Mouse (Mus musculus) retina, embryonic 14.5 days (tissue): ENCODE data around the gene Casp3.

Experiments used
- DNase-seq: peaks from one replicate; pipeline ENCODE4 v3.0.0-alpha.2; 2015; ENCODE audit warnings: low spot score

Gene Casp3

DNA sequence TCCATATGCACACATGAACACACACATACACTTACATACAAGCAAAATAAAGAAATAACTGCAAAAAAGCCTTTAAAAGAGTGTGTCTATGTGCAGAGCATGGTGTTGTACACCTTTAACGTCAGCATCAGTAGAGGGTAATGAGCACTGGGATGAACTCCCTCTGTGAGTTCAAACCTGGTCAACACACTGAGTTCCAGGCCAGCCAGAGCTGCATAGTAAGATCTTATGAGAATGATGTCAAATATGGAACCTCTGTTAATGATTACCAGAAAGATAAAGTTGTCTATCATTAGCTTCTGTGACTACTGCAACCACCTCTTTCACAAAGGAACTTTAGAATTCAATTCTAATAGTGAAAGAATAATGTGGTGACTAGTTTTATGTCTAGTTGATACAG is 10.2 kb upstream of the Casp3 start:
- DNase-seq: no peak

GRCm38 (mm10) chr8:46611557-46611956 is 5.5 kb upstream of the Casp3 start:
- DNase-seq: no peak

GRCm38 (mm10) chr8:46612913-46613312 is 4.2 kb upstream of the Casp3 start:
- no peak for DNase-seq

GRCm38 (mm10) chr8:46613377-46613776 is 3.7 kb upstream of the Casp3 start:
- peak; percentile 18 for DNase-seq

DNA sequence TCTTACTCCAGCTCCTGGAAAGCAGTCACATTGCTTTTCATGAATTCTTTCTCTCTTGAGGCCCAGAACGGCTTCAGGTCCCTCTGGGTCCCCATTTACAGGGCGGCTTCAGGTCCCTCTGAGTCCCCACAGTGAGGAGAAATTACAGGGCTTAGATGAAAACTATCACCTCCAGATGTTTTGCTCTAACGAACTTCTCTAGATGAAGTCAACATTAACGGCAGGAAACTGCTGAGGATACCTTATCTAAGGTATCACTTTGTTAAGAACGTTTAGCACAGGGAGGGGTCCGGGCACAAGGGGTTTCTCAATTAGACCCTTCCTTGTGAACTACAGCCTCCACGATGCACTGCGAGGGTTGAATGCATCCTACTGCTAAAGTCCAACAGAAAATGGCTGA is 1.2 kb upstream of the Casp3 start:
- DNase-seq: no peak

GRCm38 (mm10) chr8:46617690-46618620 is 864 bp downstream of the Casp3 start:
- no peak for DNase-seq

DNA sequence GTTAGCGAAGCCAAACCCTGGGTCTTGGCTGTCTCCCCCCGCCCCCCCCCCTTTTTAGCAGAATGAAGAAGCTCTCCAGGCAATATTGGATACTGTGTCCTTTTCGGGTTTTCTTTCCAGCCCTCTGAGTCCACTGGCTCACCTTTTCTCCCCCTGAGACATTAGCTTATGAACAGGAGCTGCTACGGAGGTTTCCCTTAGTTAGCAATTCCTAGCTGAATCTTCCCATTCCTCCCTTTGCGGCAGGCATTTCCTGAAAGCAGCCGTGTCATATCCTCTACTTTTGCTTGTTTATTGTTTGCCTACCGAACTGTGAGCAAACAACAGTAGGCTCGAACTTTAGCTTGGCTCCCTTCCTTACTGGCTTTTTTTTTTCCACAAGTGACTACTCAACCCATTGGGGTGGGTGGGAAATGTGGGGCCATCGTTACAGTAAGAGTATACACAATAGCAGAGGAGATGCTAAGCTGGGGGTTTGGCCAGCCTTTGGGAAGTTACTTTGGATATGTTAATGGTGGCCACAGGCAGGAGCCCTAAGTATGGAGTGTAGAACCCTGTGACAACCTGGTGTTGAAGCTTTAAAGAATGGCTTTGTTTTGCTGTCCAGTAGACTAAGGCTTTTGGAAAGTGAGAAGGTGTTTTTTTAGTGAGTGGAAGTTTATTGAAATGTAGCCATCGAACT is 1.7 kb downstream of the Casp3 start:
- DNase-seq: peak; percentile 15

DNA sequence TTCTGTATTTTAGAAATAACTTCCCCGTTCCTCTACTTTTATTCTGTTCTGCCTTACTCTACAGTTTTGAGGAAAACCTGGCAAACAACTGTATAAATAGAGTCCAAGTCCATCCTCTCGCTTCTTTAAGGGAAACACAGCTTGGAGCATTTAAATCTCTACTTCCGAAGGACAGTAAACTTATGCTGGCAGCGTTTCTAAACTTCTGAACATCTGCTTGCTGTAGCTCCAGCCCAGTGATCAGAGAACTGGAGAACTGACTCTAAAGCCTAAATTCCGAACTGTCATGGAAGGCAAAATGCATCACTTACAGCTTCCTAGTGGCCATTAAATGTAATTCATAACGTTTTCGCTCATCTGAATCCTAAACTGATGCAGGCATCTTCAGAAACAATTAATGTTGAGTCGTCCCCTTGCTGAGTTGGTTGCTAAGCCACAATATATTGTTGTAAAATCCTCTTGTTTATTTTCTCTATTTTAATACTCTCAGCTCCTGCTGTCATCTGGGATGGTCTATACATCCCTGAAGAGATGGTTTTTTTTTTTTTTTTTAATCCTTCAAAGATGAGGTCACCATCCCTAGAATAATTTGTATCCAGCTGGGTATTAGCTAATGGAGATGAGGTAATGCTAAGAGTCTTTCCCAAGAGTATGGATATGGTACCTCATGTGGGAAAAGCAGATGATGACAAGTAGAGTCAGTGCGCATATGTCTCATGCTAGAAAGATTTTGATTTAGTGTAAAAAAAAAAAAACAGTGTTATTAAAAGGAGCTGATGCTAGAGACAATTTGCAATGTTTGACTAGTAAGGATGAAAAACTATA is 5.6 kb downstream of the Casp3 start:
- peak; percentile 19 for DNase-seq

- DNase-seq: no peak
Observed at GRCm38 (mm10) chr8:46625166-46625565, 8.1 kb downstream of the Casp3 start.

DNA sequence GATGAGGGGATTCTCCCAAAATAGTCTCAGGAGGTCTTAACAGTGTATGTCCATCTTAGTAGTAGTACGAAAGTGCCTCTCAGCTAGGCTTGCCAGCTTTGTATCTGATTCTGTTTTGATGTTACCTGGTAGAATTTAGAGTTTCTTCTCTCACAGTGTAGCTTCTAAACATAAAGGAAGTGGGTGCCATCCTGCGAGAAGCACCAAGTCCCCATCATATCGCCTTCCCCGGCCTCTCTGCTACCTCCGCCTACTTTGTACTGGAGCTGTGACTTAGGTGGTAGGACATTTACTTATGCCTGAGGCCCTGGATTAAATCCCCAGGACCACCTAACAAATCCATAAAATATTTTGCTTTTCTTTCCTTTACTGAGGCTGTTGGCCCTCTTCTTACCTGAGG is 9.6 kb downstream of the Casp3 start:
- no peak for DNase-seq

DNA sequence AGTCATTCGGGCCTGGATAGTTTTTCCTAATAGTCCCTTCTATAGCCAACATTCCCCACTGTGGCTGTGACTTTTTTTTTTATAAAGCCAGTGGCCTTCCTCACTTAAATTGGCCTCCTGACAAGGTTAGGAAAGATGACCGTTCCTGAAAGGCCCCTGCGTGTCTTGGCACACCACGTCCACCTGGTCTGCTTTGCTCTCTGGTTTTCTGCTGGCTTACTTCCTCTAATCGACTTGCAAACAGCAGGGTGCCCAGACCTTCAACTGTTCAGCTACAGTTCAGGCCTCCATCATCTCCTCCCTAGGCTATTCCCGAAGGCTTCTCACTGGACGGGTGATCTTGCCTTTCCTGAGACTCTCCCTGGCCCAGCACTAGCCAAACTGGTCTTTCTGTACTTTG is 10.8 kb downstream of the Casp3 start:
- no peak for DNase-seq

DNA sequence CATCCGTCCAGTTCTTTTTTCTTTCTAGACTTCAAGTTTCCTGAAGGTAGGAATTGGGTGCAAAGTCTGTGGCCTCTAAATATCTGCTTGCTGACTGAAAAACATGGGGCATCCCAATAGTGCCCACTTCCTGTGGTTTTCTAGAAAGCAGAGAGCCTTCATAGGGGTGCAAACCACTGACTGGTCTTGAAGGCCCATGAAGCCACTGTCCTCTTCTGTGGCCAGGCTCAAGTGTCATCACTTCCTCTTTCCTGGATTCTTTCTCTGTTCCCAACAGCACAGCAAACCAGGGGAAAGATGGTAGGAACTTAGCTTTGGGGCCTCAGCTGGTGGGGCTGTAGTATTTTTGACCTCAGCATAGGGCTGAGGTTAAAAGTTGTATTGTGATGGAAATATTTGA is 11.6 kb downstream of the Casp3 start:
- no peak for DNase-seq

GRCm38 (mm10) chr8:46630422-46630821 is 13.3 kb downstream of the Casp3 start:
- no peak for DNase-seq

- DNase-seq: no peak
Observed at GRCm38 (mm10) chr8:46630932-46631331, 13.8 kb downstream of the Casp3 start.

GRCm38 (mm10) chr8:46639010-46639571 is 22.0 kb downstream of the Casp3 start:
- no peak for DNase-seq

DNA sequence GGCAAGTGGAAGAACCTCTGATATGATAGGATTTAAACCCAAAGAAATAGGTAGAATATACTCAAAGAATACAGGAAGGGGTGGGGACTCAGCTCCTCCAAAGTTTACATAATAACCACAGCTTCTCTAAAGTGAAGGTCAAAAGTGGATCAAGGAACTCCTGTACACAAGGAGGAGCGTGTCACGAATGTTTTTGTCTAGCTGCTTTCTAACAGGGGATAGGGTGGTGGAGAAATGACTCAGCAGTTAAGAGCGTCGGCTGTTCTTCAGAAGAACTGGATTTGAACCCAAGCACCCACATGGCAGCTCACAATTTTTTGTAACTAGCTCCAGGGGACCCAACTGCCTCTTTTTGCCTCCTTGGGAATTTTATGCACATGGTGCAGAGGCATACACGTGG is 22.8 kb downstream of the Casp3 start:
- DNase-seq: no peak

- no peak for DNase-seq
Observed at GRCm38 (mm10) chr8:46641272-46641671, 24.2 kb downstream of the Casp3 start.

- no peak for DNase-seq
Observed at GRCm38 (mm10) chr8:46648421-46648820, 31.3 kb downstream of the Casp3 start.

DNA sequence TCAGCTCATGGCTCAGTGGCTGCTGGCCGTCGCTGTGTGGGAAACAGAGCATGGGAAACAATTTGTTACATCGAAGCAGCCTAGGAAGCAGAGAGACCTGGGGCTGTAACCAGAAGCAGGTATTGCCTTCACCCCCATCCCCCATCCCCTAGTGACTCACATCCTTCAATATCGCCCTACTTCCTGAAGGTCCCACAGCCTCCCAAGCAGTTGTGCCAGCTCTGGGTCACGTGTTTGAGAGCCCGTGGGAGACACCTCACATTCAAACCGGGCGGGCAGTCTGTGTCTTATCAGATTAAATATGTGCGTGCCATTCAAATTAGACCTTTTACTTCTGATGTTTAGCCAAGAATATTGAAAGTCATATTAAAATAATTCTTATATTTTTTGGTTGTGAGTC is 34.8 kb downstream of the Casp3 start:
- no peak for DNase-seq

DNA sequence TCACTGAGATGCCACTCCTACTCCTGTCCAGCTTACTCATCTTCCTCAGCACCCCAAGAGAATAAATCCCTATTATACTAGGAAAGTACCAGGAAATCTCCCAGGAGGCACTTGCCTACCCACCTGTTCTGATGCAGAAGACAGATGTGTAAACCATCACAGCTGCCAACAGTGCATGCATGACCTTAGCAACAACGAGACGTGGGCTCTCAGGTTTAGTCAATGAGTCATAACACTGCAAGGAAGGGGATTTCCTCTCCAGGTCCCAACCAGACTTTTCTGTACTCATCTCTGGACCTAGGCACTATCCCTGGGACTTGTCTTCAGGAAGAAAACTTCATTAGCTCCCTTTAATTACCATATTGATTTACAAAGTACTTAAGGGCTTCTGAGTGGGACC is 38.8 kb downstream of the Casp3 start:
- no peak for DNase-seq

DNA sequence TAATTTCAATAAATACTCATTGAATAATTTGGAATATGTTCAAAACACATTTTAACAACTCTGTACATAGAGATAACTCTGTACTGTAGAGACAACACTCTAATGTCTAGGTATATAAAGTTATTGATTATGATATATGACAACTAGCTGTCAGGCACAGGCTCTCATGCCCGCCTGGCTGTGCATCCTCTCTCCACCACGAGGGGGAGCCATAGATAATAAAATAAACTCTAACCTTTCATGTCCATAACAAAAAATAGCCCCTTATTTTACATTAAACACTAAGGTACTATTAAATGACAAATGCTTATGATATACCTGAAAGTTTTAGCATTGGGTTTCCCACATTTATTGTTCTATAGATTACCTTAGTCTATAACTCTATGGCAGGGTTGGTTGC is 54.4 kb downstream of the Casp3 start:
- peak; percentile 79 for DNase-seq

DNA sequence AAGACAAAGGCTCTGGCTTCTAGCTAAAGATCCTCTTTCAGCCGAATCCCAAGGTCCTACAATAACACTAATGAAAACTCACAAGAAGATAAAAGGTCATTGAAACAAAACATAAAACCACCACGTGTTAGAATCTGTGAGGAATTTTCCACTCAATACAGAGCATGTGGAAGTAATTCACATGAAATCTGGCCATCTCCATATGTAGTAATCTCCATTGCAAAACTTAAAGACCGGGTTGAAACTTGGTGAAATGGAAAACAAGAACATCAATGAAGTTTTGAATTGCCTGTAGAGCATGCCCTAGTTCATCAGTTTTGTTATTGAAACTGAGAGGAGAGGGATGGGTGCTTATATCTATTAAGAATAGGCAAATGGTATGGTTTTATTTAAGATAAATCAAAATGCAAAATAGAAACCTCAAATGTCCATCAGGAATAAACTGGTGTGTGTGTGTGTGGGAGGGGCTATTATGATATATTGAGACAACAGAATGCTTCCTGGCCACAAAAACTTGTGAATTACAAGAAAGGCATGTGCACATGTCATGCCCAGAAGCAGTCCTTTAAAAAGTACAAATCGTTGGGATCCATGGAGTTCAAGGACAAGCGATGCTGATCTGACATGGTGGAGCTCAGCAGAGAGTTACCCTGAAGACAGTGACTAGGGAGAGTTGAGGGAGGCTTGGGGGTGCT is 63.7 kb downstream of the Casp3 start:
- no peak for DNase-seq
